Mouse (Mus musculus) pancreas, adult 10 weeks (tissue): ENCODE measurements around the gene Habp4. TPM values are rescaled to one million over a fixed set of nuclear protein-coding genes. Genes with fewer than 3 reads are reported as not detected.

Experiments
- polyA plus RNA-seq: library from polyadenylated mRNA; stranded (reverse); fragments of 350-450 nt; fragmentation: Illumina TruSeq; extraction: RNeasy Lipid Tissue Mini Kit (QIAGEN cat#74804); gene quantifications from one replicate; pipeline ENCODE4 v1.2.3, GENCODE M21; 2015; ENCODE audit warnings: low read depth, low replicate concordance; ENCODE audit not compliant: insufficient read depth

Habp4 gene
- polyA plus RNA-seq, result 11.7 TPM

GRCm38 (mm10) chr13:64161548-64161915 is at the start of gene Habp4:
TSS of gene Habp4 (plus strand) at chr13:64161824.

GRCm38 (mm10) chr13:64128858-64129615 is 32.6 kb upstream of the Habp4 start, which contains the start of gene Slc35d2:
TSS of gene Slc35d2 (minus strand) at chr13:64129368.

GRCm38 (mm10) chr13:64153083-64153682 is 8.4 kb upstream of the Habp4 start, which contains the start of gene Zfp367:
TSS of gene Zfp367 (minus strand) at chr13:64153202.

Other genes with a start within 250 kb of the Habp4 start
- not detected for gene Hsd17b3, start 72.6 kb upstream of the Habp4 start, polyA plus RNA-seq
- 1.6 TPM for gene Slc35d2, start 32.5 kb upstream of the Habp4 start, polyA plus RNA-seq
- 2.3 TPM for gene Zfp367, start 8.6 kb upstream of the Habp4 start, polyA plus RNA-seq
- 1.5 TPM for gene Cdc14b, start 113.5 kb downstream of the Habp4 start, polyA plus RNA-seq
- 9.0 TPM for gene Aaed1, start 150.9 kb downstream of the Habp4 start, polyA plus RNA-seq
- 65.9 TPM for gene Ctsl, start 209.1 kb downstream of the Habp4 start, polyA plus RNA-seq